Mouse (Mus musculus): Measurements from ENCODE around the gene Rpia.

- TF ChIP-seq EP300 (optimal IDR thresholded peaks at IDR 0.05) (no peak), CTCF (IDR thresholded peaks at IDR 0.05; ENCODE audit: low read depth) (no peak)
Observed at GRCm38 (mm10) chr6:70743902-70744301, 48.1 kb downstream of the Rpia start.

Measured in stomach, postnatal 0 days (tissue).